19 mouse cellular contexts compared by ENCODE assay signal in the genomic region with DNA sequence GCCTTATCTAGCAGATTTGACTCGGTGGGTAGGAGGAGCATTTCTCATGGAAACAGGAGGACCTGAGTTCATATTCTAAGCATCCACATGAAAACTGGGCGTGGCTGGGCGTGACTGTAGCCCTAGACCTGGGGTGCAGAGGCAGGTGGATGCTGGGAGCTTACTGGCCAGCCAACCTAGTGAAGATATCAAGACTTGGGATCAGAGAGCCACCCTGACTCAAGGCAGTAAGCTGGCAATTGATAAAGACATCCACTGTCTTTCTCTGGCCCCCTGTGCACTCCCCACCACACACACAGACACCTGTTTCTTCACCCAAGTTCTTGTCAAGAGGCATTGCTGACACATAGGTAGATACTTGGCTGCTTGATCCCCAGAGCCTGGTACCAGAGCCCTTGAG.
"Had no signal": no experiment of that assay in that cellular context is flagged by ENCODE, and none has a peak within 500 bp of the region (broad histone marks: within the 10 kb centered on the region; RNA-seq: fewer than 3 reads in every experiment).

No protein-coding gene starts in this region.

- H3K4me3 ChIP-seq: liver, embryonic 15.5 days; midbrain, embryonic 13.5 days; myocyte; neural tube, embryonic 13.5 days; neural tube, embryonic 15.5 days had no signal

- H3K9me3 ChIP-seq: liver, embryonic 15.5 days; midbrain, embryonic 13.5 days; neural tube, embryonic 13.5 days; neural tube, embryonic 15.5 days had no signal

- ATAC-seq: midbrain, embryonic 13.5 days; midbrain, embryonic 16.5 days had no signal

- H3K36me3 ChIP-seq: liver, embryonic 15.5 days; midbrain, embryonic 13.5 days; neural tube, embryonic 13.5 days; neural tube, embryonic 15.5 days had no signal

- H3K4me2 ChIP-seq: liver, embryonic 15.5 days; lung, embryonic 14.5 days; midbrain, embryonic 11.5 days; midbrain, embryonic 13.5 days; neural tube, embryonic 13.5 days; neural tube, embryonic 15.5 days had no signal

- H3K27ac ChIP-seq: liver, embryonic 15.5 days; neural tube, embryonic 13.5 days; neural tube, embryonic 15.5 days had no signal

- DNase-seq: lung, adult 18-20 months; lung, embryonic 14.5 days; lung, postnatal 10 days; lung, postnatal 4 days; retina, postnatal 1 day; right cerebral cortex, adult 18-20 months; right cerebral cortex, postnatal 25 days; right cerebral cortex, postnatal 4 days; spleen, adult 18-20 months; thymus, adult 2 months; thymus, postnatal 25 days; thymus, postnatal 4 days had no signal

- H3K9ac ChIP-seq: liver, embryonic 15.5 days; lung, embryonic 14.5 days; midbrain, embryonic 13.5 days; neural tube, embryonic 13.5 days; neural tube, embryonic 15.5 days had no signal

- H3K27me3 ChIP-seq: neural tube, embryonic 15.5 days had no signal
